Mouse (Mus musculus): ENCODE results near the gene Rnf43.

DNA sequence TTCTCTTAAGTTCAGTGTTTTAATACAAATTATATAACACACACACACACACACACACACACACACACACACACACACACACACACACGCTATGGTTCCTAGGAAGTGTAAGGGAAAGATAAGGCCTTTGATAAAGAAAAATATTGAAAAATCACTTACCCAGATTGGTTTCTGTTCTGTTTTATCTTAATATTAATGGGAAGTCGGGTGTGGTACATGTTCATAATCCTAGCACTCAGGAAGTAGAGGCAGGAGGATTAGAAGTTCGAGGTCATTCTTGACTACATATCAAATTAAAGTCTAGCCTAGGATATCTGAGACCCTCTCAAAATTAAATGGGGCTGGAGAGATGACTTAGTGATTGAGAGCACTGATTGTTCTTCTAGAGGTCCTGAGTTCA lies 59.6 kb downstream of the Rnf43 start:
- no peak for TF ChIP-seq CTCF (IDR thresholded peaks at IDR 0.05; ENCODE audit: control insufficient read depth, insufficient read depth, insufficient read length)
- TF ChIP-seq CEBPB (IDR thresholded peaks at IDR 0.05; ENCODE audit: low read depth) = no peak
- no peak for TF ChIP-seq MAX (IDR thresholded peaks at IDR 0.05)
- no peak for TF ChIP-seq USF1 (IDR thresholded peaks at IDR 0.05; ENCODE audit: low read depth)
- TF ChIP-seq MYOG (IDR thresholded peaks at IDR 0.05; ENCODE audit: control insufficient read depth, extremely low read depth, insufficient read length) = no peak
- no peak for TF ChIP-seq MYOD1 (IDR thresholded peaks at IDR 0.05; ENCODE audit: control insufficient read depth, insufficient read length, low read depth)
- no peak for TF ChIP-seq FOSL1 (IDR thresholded peaks at IDR 0.05; ENCODE audit: insufficient read depth, low read length, poor library complexity, severe bottlenecking)

All from C2C12 (cell line).